Mouse (Mus musculus) neural tube, embryonic 14.5 days (tissue): ENCODE results near the gene Bckdhb. TPM values are rescaled to one million over a fixed set of nuclear protein-coding genes. Genes with fewer than 3 reads are reported as not detected.
"Not testable (repeated sequence)": the region's sequence is repeated elsewhere in the genome, so short reads cannot be mapped to it uniquely, and the experiment has no call there.

Experiments
- ATAC-seq: fragments of 200-750 bp; cut with Nextera tagmentation; 2 replicates; pipeline ENCODE4 v1.8.0; 2017; ENCODE audit warnings: low read depth, mild to moderate bottlenecking, moderate TSS enrichment, moderate library complexity
- H3K27ac ChIP-seq: fragments of 300-500 bp; sonication (generic); 2 replicates; pipeline ENCODE4 v1.5.1; 2014; ENCODE audit warnings: low read depth, mild to moderate bottlenecking, control low read depth, low read length, moderate library complexity, mixed read lengths
- H3K27me3 ChIP-seq: fragments of 300-500 bp; sonication (generic); 2 replicates; pipeline ENCODE4 v1.6.1; 2014; ENCODE audit warnings: low read length; ENCODE audit not compliant: control insufficient read depth, insufficient read depth
- H3K36me3 ChIP-seq: fragments of 300-500 bp; sonication (generic); 2 replicates; pipeline ENCODE4 v1.6.1; 2014; ENCODE audit warnings: low read length, mixed read lengths; ENCODE audit not compliant: control insufficient read depth, insufficient read depth
- H3K4me1 ChIP-seq: fragments of 300-500 bp; sonication (generic); 2 replicates; pipeline ENCODE4 v1.6.1; 2014; ENCODE audit warnings: low read length; ENCODE audit not compliant: control insufficient read depth, insufficient read depth
- H3K4me2 ChIP-seq: fragments of 300-500 bp; sonication (generic); 2 replicates; pipeline ENCODE4 v1.6.1; 2014; ENCODE audit warnings: mild to moderate bottlenecking, low read depth, low read length, control low read depth
- H3K4me3 ChIP-seq: fragments of 300-500 bp; sonication (generic); 2 replicates; pipeline ENCODE4 v1.5.1; 2014; ENCODE audit warnings: low read depth, low read length, control low read depth, mixed read lengths
- H3K9ac ChIP-seq: fragments of 300-500 bp; sonication (generic); replicated peaks from 2 replicates; pipeline ENCODE4 v1.6.1; 2014; ENCODE audit warnings: low read depth, mild to moderate bottlenecking, control low read depth, low read length, mixed read lengths
- H3K9me3 ChIP-seq: fragments of 300-500 bp; sonication (generic); 2 replicates; pipeline ENCODE4 v1.6.1; 2016; ENCODE audit warnings: low read length; ENCODE audit not compliant: control insufficient read depth
- WGBS: fragments of 180-500 bp; shearing (Covaris S2); extraction: QIAGEN DNeasy Blood & Tissue Kit; methylation state at CpG from one replicate; pipeline ENCODE4 v1.1.7; 2014; 5-methylcytosine and 5-hydroxymethylcytosine counted together
- polyA plus RNA-seq: library from polyadenylated mRNA; unstranded; fragments of >200 nt; fragmentation: Nextera tagmentation; extraction: Ambion mirVana; gene quantifications from 2 replicates; pipeline ENCODE4 v1.2.1, GENCODE M21; 2014

Gene Bckdhb
- polyA plus RNA-seq, 1 experiment from 2014 or later, result 36.1 TPM

- 95% methylated on average over 2 of the region's 2 CpGs for WGBS
- Histone ChIP-seq H3K4me2 (no peak overlapping the region), H3K36me3 (no peaks in the 10 kb centered on the region), H3K9ac (no peak overlapping the region), H3K27ac (no peak overlapping the region), H3K27me3 (no peaks in the 10 kb centered on the region), H3K4me3 (no peak overlapping the region), H3K4me1 (no peaks in the 10 kb centered on the region), H3K9me3 (no peaks in the 10 kb centered on the region)
- no peak for ATAC-seq
These were observed 15.1 kb upstream of the Bckdhb start for GRCm38 (mm10) chr9:83909836-83910235.

GRCm38 (mm10) chr9:83910926-83911325 lies 14.0 kb upstream of the Bckdhb start:
- H3K27me3 ChIP-seq, result no peaks in the 10 kb centered on the region
- no peaks in the 10 kb centered on the region for H3K9me3 ChIP-seq
- H3K4me3 ChIP-seq, result no peak overlapping the region
- WGBS, result 93% methylated on average over 2 of the region's 2 CpGs
- H3K36me3 ChIP-seq, result no peaks in the 10 kb centered on the region
- no peak for ATAC-seq
- H3K4me2 ChIP-seq, result no peak overlapping the region
- H3K9ac ChIP-seq, result no peak overlapping the region
- H3K4me1 ChIP-seq, result no peaks in the 10 kb centered on the region
- H3K27ac ChIP-seq, result no peak overlapping the region

GRCm38 (mm10) chr9:83922076-83922475 lies 2.9 kb upstream of the Bckdhb start:
- no peak for ATAC-seq
- H3K9me3 ChIP-seq, result no peaks in the 10 kb centered on the region
- H3K4me1 ChIP-seq, result no peaks in the 10 kb centered on the region
- no peak overlapping the region for H3K9ac ChIP-seq
- no peak overlapping the region for H3K4me3 ChIP-seq
- H3K4me2 ChIP-seq, result no peak overlapping the region
- H3K27ac ChIP-seq, result no peak overlapping the region
- WGBS, result 85% methylated on average over 3 of the region's 3 CpGs
- no peaks in the 10 kb centered on the region for H3K36me3 ChIP-seq
- H3K27me3 ChIP-seq, result no peaks in the 10 kb centered on the region

GRCm38 (mm10) chr9:83924356-83924755 lies 589 bp upstream of the Bckdhb start:
- Histone ChIP-seq H3K9me3 (no peaks in the 10 kb centered on the region), H3K4me2 (peak overlapping the region; percentile 41), H3K9ac (peak overlapping the region; percentile 48; the same call in 1 of the 2 replicates), H3K27ac (no peak overlapping the region), H3K4me1 (no peaks in the 10 kb centered on the region), H3K27me3 (no peaks in the 10 kb centered on the region), H3K4me3 (peak overlapping the region; percentile 45), H3K36me3 (no peaks in the 10 kb centered on the region)
- no peak for ATAC-seq
- WGBS, result 92% methylated on average over 5 of the region's 5 CpGs

- no peak overlapping the region for H3K27ac ChIP-seq
- H3K4me3 ChIP-seq, result peak overlapping the region; percentile 45
- WGBS, result 64% methylated on average over 4 of the region's 4 CpGs
- ATAC-seq, result no peak
- H3K9ac ChIP-seq, result 0 out of 2 replicates have a peak overlapping the region, but pooled peaks have one; percentile 47
- peak overlapping the region; percentile 41 for H3K4me2 ChIP-seq
- H3K36me3 ChIP-seq, result no peaks in the 10 kb centered on the region
- no peaks in the 10 kb centered on the region for H3K27me3 ChIP-seq
- H3K4me1 ChIP-seq, result no peaks in the 10 kb centered on the region
- no peaks in the 10 kb centered on the region for H3K9me3 ChIP-seq
These were observed 720 bp downstream of the Bckdhb start for GRCm38 (mm10) chr9:83925688-83926041.

- Histone ChIP-seq H3K9me3 (no peaks in the 10 kb centered on the region), H3K9ac (no peak overlapping the region), H3K27me3 (no peaks in the 10 kb centered on the region), H3K27ac (no peak overlapping the region), H3K36me3 (no peaks in the 10 kb centered on the region), H3K4me3 (no peak overlapping the region), H3K4me1 (no peaks in the 10 kb centered on the region), H3K4me2 (no peak overlapping the region)
- ATAC-seq, result no peak
- 85% methylated on average over 5 of the region's 5 CpGs for WGBS
These were observed 1.4 kb downstream of the Bckdhb start for GRCm38 (mm10) chr9:83926302-83926701.

GRCm38 (mm10) chr9:83939501-83939900 lies 14.6 kb downstream of the Bckdhb start:
- H3K36me3 ChIP-seq, H3K4me2 ChIP-seq, H3K4me3 ChIP-seq, H3K4me1 ChIP-seq, H3K9me3 ChIP-seq, H3K9ac ChIP-seq, H3K27ac ChIP-seq, H3K27me3 ChIP-seq, ATAC-seq: not testable (repeated sequence)

GRCm38 (mm10) chr9:83940016-83940415 lies 15.1 kb downstream of the Bckdhb start:
- ATAC-seq, result no peak
- Histone ChIP-seq H3K9me3 (no peaks in the 10 kb centered on the region), H3K9ac (no peak overlapping the region), H3K27ac (no peak overlapping the region), H3K4me2 (no peak overlapping the region), H3K4me3 (no peak overlapping the region), H3K4me1 (no peaks in the 10 kb centered on the region), H3K36me3 (no peaks in the 10 kb centered on the region), H3K27me3 (no peaks in the 10 kb centered on the region)
- 99% methylated on average over 3 of the region's 3 CpGs for WGBS

GRCm38 (mm10) chr9:83940537-83941363 lies 15.8 kb downstream of the Bckdhb start:
- Histone ChIP-seq H3K27ac (no peak overlapping the region), H3K4me1 (no peaks in the 10 kb centered on the region), H3K9ac (no peak overlapping the region), H3K27me3 (no peaks in the 10 kb centered on the region), H3K9me3 (no peaks in the 10 kb centered on the region), H3K4me3 (no peak overlapping the region), H3K36me3 (no peaks in the 10 kb centered on the region), H3K4me2 (no peak overlapping the region)
- WGBS, result 81% methylated on average over 9 of the region's 9 CpGs
- no peak for ATAC-seq
